Mouse (Mus musculus) stomach, adult 2 months (tissue): ENCODE results near the gene Gm11236. TPM values are rescaled to one million over a fixed set of nuclear protein-coding genes. Genes with fewer than 3 reads are reported as not detected.

Experiments used
- polyA plus RNA-seq: library from polyadenylated mRNA; depleted of rRNA; stranded (reverse); fragments of >200 nt; gene quantifications from 2 replicates; pipeline ENCODE4 v1.2.3, GENCODE M21; 2012; rRNA removed

The Gm11236 gene
- polyA plus RNA-seq: not detected in 2 replicates

GRCm38 (mm10) chr4:73637821-73638220, at the start of gene Gm11236:
Gene Gm11236, plus strand, starts transcription at chr4:73638121.

DNA sequence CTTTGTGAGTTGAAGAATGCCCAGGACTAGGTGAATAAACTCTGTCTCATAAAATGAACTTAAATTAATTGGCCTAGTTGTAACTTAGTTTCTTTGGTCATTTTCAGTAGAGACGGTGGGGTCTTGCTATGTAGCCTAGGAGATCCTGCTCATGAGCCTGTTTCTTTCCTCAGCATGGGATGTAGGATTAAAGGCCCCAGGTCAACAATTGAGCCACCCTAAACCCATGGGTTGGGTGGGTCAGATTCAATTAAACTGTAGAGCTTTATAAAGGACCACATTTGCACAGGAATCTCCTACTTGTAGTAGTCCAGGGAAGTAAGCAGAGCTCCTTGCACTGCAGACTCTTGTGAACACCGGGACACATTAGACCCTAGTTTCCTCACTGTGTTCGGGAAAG, 30.3 kb upstream of the Gm11236 start, which contains the start of gene Gm11238:
Gm11238 (plus strand) TSS at position 301 of the 400 bp plus-strand sequence.

GRCm38 (mm10) chr4:73622684-73623083, 15.2 kb upstream of the Gm11236 start, which contains the start of gene Gm11237:
Gene Gm11237, plus strand, starts transcription at chr4:73622984.

DNA sequence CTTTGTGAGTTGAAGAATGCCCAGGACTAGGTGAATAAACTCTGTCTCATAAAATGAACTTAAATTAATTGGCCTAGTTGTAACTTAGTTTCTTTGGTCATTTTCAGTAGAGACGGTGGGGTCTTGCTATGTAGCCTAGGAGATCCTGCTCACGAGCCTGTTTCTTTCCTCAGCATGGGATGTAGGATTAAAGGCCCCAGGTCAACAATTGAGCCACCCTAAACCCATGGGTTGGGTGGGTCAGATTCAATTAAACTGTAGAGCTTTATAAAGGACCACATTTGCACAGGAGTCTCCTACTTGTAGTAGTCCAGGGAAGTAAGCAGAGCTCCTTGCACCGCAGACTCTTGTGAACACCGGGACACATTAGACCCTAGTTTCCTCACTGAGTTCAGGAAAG, 30.1 kb downstream of the Gm11236 start, which contains the start of gene Gm11239:
Gm11239 (plus strand) TSS at position 301 of the 400 bp plus-strand sequence.

GRCm38 (mm10) chr4:73683216-73683615, 45.3 kb downstream of the Gm11236 start, which contains the start of gene Gm428:
Gene Gm428, plus strand, starts transcription at chr4:73683516.

Other genes with a start within 250 kb of the Gm11236 start
- gene Gm11487, start 233.0 kb upstream of the Gm11236 start, polyA plus RNA-seq: not detected in 2 replicates
- gene Gm11238, start 30.2 kb upstream of the Gm11236 start, polyA plus RNA-seq: not detected in 2 replicates
- not detected in 2 replicates for gene Gm11237, start 15.1 kb upstream of the Gm11236 start, polyA plus RNA-seq
- not detected in 2 replicates for gene Gm11239, start 30.2 kb downstream of the Gm11236 start, polyA plus RNA-seq
- not detected in 2 replicates for gene Gm428, start 45.4 kb downstream of the Gm11236 start, polyA plus RNA-seq
- gene Rasef, start 152.9 kb downstream of the Gm11236 start, polyA plus RNA-seq: 7.2 and 8.2 TPM in 2 replicates
- gene Gm11758, start 238.1 kb downstream of the Gm11236 start, polyA plus RNA-seq: not detected in 2 replicates